Mouse (Mus musculus): ENCODE measurements around the gene Klrb1b.
"Not testable (repeated sequence)": the region's sequence is repeated elsewhere in the genome, so short reads cannot be mapped to it uniquely, and the experiment has no call there.

The Klrb1b gene

GRCm38 (mm10) chr6:128797936-128798771 is 28.0 kb downstream of the Klrb1b start:
- no peaks in the 10 kb centered on the region for H3K36me3 ChIP-seq (ENCODE audit: control insufficient read depth, insufficient read depth, low read length, poor library complexity, severe bottlenecking)
- DNase-seq (ENCODE audit: low read depth, low spot score), result peak; percentile 53
- H3K27me3 ChIP-seq (ENCODE audit: control insufficient read depth, insufficient read depth, low read length, poor library complexity, severe bottlenecking), result no peaks in the 10 kb centered on the region

GRCm38 (mm10) chr6:128797185-128797905 is 28.8 kb downstream of the Klrb1b start:
- no peak for DNase-seq (ENCODE audit: low read depth, low spot score)
- H3K36me3 ChIP-seq (ENCODE audit: control insufficient read depth, insufficient read depth, low read length, poor library complexity, severe bottlenecking), result no peaks in the 10 kb centered on the region
- H3K27me3 ChIP-seq (ENCODE audit: control insufficient read depth, insufficient read depth, low read length, poor library complexity, severe bottlenecking), result no peaks in the 10 kb centered on the region

GRCm38 (mm10) chr6:128796321-128796955 is 29.7 kb downstream of the Klrb1b start:
- DNase-seq (ENCODE audit: low read depth, low spot score), result no peak
- no peaks in the 10 kb centered on the region for H3K27me3 ChIP-seq (ENCODE audit: control insufficient read depth, insufficient read depth, low read length, poor library complexity, severe bottlenecking)

GRCm38 (mm10) chr6:128793734-128794133 is 32.4 kb downstream of the Klrb1b start:
- Histone ChIP-seq H3K36me3 (ENCODE audit: control insufficient read depth, insufficient read depth, low read length, poor library complexity, severe bottlenecking) (no peaks in the 10 kb centered on the region), H3K27me3 (ENCODE audit: control insufficient read depth, insufficient read depth, low read length, poor library complexity, severe bottlenecking) (no peaks in the 10 kb centered on the region)
- no peak for DNase-seq (ENCODE audit: low read depth, low spot score)

More at GRCm38 (mm10) chr6:128796321-128796955, 29.7 kb downstream of the Klrb1b start:
- H3K36me3 ChIP-seq (ENCODE audit: control insufficient read depth, insufficient read depth, low read length, poor library complexity, severe bottlenecking), result no peaks in the 10 kb centered on the region

GRCm38 (mm10) chr6:128790491-128790994 is 35.6 kb downstream of the Klrb1b start:
- not testable (repeated sequence) for DNase-seq (ENCODE audit: low read depth, low spot score); H3K36me3 ChIP-seq (ENCODE audit: control insufficient read depth, insufficient read depth, low read length, poor library complexity, severe bottlenecking); H3K27me3 ChIP-seq (ENCODE audit: control insufficient read depth, insufficient read depth, low read length, poor library complexity, severe bottlenecking)

- Histone ChIP-seq H3K27me3 (ENCODE audit: control insufficient read depth, insufficient read depth, low read length, poor library complexity, severe bottlenecking) (no peaks in the 10 kb centered on the region), H3K36me3 (ENCODE audit: control insufficient read depth, insufficient read depth, low read length, poor library complexity, severe bottlenecking) (no peaks in the 10 kb centered on the region)
- DNase-seq (ENCODE audit: low read depth, low spot score), result no peak
Observed at GRCm38 (mm10) chr6:128789115-128789514, 37.0 kb downstream of the Klrb1b start, which contains the start of gene Klrb1c. Klrb1c (minus strand) TSS chr6:128789215.

- no peaks in the 10 kb centered on the region for H3K27me3 ChIP-seq (ENCODE audit: control insufficient read depth, insufficient read depth, low read length, poor library complexity, severe bottlenecking)
- H3K36me3 ChIP-seq (ENCODE audit: control insufficient read depth, insufficient read depth, low read length, poor library complexity, severe bottlenecking), result no peaks in the 10 kb centered on the region
- no peak for DNase-seq (ENCODE audit: low read depth, low spot score)
Observed at GRCm38 (mm10) chr6:128788517-128788916, 37.6 kb downstream of the Klrb1b start.

- DNase-seq (ENCODE audit: low read depth, low spot score), result peak; percentile 84
- not testable (repeated sequence) for H3K27me3 ChIP-seq (ENCODE audit: control insufficient read depth, insufficient read depth, low read length, poor library complexity, severe bottlenecking); H3K36me3 ChIP-seq (ENCODE audit: control insufficient read depth, insufficient read depth, low read length, poor library complexity, severe bottlenecking)
Observed at GRCm38 (mm10) chr6:128786396-128786795, 39.7 kb downstream of the Klrb1b start.

GRCm38 (mm10) chr6:128769481-128770253 is 56.5 kb downstream of the Klrb1b start:
- Histone ChIP-seq H3K36me3 (ENCODE audit: control insufficient read depth, insufficient read depth, low read length, poor library complexity, severe bottlenecking) (no peaks in the 10 kb centered on the region), H3K27me3 (ENCODE audit: control insufficient read depth, insufficient read depth, low read length, poor library complexity, severe bottlenecking) (no peaks in the 10 kb centered on the region)
- DNase-seq (ENCODE audit: low read depth, low spot score), result no peak

- DNase-seq (ENCODE audit: low read depth, low spot score), result no peak
- no peaks in the 10 kb centered on the region for H3K36me3 ChIP-seq (ENCODE audit: control insufficient read depth, insufficient read depth, low read length, poor library complexity, severe bottlenecking)
Observed at GRCm38 (mm10) chr6:128768047-128768446, 58.1 kb downstream of the Klrb1b start.

GRCm38 (mm10) chr6:128766486-128767254 is 59.5 kb downstream of the Klrb1b start:
- H3K36me3 ChIP-seq (ENCODE audit: control insufficient read depth, insufficient read depth, low read length, poor library complexity, severe bottlenecking); H3K27me3 ChIP-seq (ENCODE audit: control insufficient read depth, insufficient read depth, low read length, poor library complexity, severe bottlenecking): not testable (repeated sequence)
- peak; percentile 88 for DNase-seq (ENCODE audit: low read depth, low spot score)

More at GRCm38 (mm10) chr6:128768047-128768446, 58.1 kb downstream of the Klrb1b start:
- H3K27me3 ChIP-seq (ENCODE audit: control insufficient read depth, insufficient read depth, low read length, poor library complexity, severe bottlenecking), result no peaks in the 10 kb centered on the region

GRCm38 (mm10) chr6:128765211-128765610 is 60.9 kb downstream of the Klrb1b start:
- no peak for DNase-seq (ENCODE audit: low read depth, low spot score)
- H3K36me3 ChIP-seq (ENCODE audit: control insufficient read depth, insufficient read depth, low read length, poor library complexity, severe bottlenecking), result no peaks in the 10 kb centered on the region
- H3K27me3 ChIP-seq (ENCODE audit: control insufficient read depth, insufficient read depth, low read length, poor library complexity, severe bottlenecking), result no peaks in the 10 kb centered on the region

- no peak for DNase-seq (ENCODE audit: low read depth, low spot score)
- Histone ChIP-seq H3K27me3 (ENCODE audit: control insufficient read depth, insufficient read depth, low read length, poor library complexity, severe bottlenecking) (no peaks in the 10 kb centered on the region), H3K36me3 (ENCODE audit: control insufficient read depth, insufficient read depth, low read length, poor library complexity, severe bottlenecking) (no peaks in the 10 kb centered on the region)
Observed at GRCm38 (mm10) chr6:128764598-128764997, 61.5 kb downstream of the Klrb1b start.
